Mouse (Mus musculus) adrenal gland, adult 2 months (tissue): ENCODE measurements around the gene Enox1. TPM values are rescaled to one million over a fixed set of nuclear protein-coding genes. Genes with fewer than 3 reads are reported as not detected.

Experiments used
- DNase-seq: peaks from one replicate; pipeline ENCODE4 v3.0.0; 2021
- polyA plus RNA-seq: library from polyadenylated mRNA; depleted of rRNA; stranded (reverse); fragments of >200 nt; gene quantifications from 2 replicates; pipeline ENCODE4 v1.2.3, GENCODE M21; 2012
- total RNA-seq, 2 experiments: library from RNA; stranded (reverse); gene quantifications; 2 replicates each; pipeline ENCODE4 v1.2.3; 2021

The Enox1 gene
- total and polyA plus RNA-seq, 3 experiments, result 1.7 to 3.5 (median 2.1) TPM

DNA sequence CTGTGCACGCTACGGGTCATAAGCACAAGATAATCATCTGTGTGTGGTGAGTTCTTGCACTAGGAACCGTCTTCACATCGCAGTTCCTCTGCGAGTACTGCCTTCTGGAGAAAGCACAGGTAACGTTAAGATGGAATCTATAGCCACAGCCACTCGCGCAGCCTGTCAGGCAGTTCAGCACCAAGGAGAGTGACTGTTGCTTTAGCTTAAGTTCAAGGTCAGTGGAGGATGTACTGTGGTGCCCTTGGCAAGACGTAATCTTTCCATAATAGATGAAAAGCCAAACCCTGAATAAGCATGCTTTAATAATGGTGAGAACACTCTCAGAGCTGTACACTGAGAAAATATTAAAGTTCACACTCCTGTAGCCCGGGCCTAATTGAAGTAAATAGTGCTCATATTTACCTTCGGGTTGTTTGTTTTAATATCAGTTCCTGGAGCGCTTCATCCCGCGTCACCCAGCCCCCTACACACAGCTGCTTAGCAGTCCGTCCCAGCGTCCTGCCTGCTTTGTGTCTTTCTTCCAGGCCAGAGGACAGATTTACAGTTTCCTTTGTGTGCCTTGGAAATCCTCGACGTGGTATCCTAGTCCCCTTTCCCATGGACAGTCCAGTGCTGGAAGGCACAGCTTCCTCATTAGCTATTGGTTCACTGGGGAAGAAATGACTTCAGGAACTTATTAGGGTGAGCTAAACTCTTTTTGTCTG is 38.9 kb downstream of the Enox1 start:
- DNase-seq, result peak; percentile 25

DNA sequence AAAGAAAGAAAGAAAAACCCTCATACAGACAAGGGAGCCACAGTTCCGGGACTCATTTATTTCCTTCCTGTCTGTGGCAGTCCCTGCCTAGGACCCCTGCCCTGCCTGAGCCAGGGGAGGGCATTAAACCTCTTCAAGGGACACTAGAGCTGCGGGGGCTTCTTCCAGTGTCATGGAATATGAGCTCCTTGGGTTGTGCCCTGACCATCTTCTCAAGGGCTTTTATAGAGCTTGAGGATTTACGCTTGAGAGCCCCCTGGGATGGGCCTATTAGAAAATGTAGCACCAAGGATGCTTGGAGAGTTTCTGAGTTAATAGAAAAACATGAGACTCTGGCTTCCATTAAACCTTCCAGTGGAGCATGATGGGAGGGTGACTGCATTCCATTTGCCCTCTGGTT is 39.7 kb downstream of the Enox1 start:
- DNase-seq, result no peak

DNA sequence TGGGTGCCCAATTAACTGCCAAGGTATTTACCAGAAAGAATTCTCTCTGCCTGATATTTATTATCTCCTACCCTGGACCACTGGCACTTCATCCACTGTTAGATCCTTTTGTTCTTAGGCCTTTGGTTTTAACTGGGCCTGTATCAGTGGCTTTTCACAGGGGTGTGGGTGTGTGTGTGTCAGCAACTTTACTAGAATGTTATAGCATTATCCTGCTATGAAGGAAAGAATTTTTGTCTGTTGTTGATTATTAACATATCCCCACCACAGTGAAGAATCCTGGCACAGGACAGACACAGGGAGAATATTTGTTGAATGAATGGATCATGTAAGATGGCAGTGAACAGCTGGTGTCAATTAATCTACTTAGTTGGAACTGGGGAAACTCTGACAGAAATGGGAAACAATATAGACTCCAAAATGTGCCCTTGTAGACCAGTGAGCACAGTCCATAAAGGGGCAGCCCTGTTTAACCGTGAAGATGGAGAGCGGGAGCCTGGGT is 40.9 kb downstream of the Enox1 start:
- no peak for DNase-seq

DNA sequence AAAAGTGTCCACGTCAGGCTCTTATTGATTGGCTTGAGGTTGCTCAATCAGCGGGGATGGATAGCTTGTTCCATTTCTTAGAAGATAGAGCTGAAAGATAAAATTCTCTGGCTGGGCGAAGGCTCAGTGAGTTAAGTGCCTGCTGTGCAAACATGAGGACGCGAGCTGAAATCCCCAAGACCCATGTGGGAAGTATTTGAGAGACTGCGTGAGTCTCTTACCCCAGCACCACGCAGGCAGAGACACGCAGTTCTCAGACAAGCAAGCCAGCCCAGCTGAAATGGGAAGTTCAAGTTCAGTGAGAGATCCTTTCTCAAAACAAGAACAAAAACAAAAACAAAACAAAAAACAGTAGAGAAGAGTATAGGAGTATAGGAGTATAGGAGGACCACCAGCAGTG is 54.3 kb downstream of the Enox1 start:
- DNase-seq, result no peak

DNA sequence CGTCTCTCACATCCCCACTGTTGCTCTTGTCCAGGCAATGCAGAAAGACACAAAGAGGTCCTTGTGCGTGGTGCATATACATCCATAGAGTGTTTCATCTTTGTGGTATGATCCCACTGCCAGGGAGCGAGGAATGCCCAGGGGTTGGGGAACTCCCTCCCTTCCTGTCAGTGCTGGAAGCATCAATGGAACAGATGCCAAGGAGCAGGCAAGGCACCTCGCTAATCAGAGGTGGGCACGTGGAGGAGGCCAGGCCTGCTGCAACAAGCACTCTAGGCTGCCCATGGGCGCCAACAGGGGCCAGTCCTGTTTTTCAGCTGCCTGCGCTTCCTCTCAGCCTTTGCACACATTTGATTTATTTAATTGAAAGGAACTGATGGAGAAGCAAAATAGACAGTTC is 56.6 kb downstream of the Enox1 start:
- DNase-seq, result no peak

DNA sequence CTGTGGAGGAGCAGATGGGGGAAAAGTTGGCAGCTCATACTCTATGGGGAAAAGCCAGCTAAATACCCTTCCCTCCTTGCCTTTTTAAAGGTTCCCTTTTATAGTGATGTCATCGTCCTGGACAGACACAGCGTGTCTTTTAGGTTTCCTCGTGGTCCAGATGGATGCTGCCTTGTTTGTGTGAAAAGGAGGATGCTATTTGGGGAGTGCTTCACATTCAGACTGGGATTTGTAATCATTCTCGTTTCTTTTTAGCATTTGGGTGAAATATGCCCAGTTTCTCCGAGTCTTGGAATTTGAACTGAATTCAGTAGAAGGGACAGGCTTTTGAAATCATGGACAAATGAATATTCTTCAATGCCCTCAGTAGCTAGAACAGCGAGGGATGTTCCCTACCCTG is 58.3 kb downstream of the Enox1 start:
- DNase-seq, result no peak

DNA sequence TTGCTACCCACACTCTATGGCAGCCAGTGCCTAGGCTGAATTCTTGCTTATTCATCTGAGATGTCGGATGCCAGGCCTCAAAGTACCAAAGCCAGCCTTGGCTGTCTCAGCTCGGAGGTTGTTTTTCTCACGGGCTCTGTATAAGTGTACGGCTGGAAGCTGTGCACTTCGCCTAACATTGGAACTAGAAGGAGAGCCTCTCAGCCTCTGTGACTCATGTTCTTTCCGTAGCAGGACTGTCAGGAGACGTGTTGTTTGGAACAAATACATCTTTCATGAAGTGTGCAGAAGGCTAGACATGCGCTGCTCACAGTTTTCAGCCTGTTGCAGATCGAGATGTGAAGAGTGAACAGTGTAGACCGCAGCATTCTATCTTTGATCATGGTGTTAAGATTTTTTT is 68.8 kb downstream of the Enox1 start:
- no peak for DNase-seq

DNA sequence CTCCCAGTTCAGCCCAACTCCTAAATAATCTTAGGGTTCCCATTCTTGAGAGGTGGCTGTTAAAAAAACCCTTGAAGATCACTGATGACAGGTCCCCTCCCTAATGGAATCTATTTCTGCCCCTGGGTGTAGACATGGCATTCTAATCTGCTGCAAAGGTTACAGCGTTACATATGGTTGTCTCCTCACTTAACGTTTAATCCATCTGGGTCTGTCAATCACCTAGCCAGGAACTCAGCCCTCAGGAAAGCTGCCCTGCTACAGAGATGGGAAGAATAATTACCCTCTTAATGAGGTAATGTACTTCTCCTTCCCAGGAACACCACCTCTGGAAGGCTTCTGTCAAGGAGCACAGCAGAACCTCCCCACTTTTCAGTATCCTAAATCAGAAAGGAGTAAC is 82.2 kb downstream of the Enox1 start:
- no peak for DNase-seq

DNA sequence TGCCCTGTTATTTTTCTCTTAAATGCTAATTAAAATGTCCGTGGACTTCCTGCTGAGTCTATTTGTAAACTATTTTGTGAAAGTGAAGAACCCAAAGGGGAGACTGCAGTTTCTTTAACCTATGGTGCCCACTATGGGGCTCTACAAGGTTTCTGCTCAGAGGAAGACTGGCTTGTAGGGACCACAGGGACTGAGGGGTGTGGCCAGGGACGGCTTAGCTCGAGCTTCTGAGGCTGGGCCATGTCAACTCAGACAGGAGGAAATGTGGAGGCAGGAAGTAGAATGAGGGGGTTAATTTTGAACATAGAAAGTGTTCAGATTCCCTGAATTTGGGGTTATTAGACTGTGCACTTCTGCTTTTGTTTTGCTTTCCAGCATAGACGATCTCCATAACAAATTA is 82.8 kb downstream of the Enox1 start:
- DNase-seq, result no peak

DNA sequence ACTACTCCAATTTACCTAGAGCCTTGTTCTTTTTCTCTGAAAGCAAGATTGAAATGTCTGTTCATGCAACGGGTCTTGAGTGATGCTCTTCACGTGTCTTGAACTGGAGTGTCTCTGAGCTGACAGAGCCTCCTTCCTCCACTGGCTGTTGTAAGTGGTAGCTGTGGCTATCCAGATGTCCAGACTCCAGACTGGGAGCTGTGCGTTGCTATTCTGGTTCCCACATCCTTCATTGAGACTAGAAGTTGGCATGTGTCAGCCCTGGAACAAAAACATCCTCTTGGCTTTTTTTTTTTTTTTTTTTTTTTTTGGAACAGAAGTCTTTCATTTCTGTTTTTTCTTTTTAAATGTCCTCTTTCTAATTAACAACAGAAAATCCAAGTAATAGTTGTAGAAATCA is 90.4 kb downstream of the Enox1 start:
- DNase-seq, result no peak

DNA sequence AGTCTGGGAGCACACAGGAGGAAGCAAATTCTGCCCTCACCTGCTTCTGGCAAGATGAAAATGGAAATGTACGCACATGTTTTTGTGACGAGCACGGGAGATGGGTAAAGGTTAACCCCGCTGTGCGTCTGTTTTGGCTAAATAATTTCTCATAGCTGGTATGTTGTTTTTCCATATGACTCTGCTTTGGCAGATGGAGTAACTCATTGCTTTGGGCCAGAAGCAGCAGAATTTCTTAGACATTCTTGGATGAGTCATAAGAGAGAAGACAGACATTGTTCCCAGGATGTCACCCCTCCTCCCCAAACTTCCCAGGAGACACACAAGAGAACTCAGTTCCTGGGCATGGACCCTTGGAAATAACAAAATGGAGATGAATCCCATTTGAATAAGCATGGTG is 91.9 kb downstream of the Enox1 start:
- DNase-seq, result no peak

DNA sequence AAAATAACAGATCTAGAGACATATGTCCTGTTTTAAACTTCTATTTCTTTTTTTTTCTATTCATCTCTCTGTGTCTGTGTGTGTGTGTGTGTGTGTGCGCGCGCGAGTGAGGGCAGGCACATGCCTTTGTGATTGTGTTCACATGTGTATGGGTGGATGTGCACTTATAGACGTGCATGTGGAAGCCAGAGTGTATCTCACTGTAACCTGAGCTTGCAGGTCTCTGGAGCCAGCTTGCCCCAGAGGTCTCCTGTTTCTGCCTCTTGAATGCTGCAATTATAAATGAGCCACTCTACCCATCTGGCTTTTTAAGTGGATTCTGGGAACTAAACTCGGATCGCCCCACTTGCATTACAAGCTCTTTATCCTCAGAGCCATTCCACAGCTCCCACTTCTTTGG is 92.4 kb downstream of the Enox1 start:
- no peak for DNase-seq

DNA sequence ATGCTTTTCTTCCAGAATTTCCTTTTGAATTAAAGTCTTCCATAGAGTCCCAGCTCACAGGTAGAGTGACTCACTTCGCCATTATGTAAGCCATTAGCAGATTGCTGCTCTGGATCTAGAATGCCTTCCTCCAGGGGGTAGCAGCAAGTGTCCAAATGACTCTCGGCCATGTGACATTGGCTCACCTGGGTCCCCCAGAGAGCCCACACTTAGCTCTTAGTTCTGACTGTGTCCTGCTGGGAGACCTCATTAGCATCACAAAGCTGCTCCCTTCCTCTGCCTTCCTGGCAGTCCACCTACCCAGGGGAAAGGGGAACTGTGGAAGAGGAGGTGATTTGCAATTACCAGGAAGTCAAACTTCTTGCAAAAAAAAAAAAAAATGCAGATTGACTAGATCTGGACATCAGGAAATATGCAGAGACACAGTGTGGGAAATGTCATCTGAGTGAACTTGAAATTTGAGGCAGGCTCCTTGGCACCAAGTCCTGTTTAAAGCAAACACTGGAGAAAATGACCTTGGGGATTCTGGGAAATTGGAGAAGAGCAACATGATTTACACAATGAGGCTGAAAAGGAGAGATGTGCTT is 94.2 kb downstream of the Enox1 start:
- DNase-seq, result no peak

DNA sequence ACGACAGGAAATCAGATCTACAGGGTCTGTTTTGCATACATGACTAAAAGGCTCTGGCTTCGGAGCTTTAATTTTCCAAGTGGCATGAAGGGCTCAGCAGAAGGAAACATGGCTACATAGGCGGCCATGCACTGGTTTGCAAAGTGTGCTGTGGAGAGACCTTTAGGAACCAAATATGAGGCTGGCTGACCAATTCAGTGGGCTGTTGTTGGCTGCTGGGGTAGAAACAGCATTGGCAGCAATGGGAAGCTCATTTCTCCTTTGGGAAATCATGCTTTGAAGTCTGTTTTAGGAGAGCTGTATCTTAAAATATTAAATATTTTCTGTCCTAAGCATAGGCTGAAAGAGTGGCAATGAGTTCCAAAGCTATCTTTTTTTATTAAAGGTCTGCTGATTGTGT is 98.6 kb downstream of the Enox1 start:
- no peak for DNase-seq

DNA sequence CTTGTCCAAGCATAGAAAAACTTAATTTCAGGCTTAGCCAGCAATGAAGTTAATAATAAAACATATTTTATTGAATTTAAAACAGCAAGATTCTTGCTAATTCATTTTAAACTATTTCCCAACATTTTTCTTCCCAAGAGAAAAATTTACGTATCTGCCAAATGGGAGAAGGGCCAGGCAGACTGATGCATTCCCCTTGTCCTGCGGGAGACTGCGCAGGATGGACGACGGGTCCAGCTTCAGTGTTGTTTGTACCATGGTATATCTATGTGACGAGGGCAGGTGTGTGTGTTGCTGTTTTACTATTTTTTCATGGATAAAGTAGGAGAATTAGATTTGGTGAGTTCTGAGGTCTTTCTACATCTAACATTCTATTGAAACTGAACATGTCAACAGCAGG is 99.1 kb downstream of the Enox1 start:
- DNase-seq, result no peak

DNA sequence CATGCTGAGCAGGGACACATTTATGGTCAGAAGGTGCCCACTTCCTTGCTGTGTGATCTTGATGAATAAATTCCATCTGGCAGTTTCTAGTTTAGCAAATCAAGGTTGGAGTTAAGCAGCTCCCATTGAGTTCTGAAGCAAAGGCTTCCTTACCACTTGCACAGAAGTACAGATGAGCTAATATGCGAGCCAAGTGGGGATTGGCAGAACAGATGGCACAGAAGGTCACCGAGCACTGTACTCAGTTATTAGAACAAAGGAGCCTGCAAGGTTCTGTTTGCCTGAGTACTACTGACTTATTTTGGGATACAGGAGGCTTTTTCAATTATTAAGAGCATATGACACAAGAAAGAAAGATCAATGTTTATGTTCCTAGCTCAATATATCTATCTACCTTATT is 100.4 kb downstream of the Enox1 start:
- no peak for DNase-seq

DNA sequence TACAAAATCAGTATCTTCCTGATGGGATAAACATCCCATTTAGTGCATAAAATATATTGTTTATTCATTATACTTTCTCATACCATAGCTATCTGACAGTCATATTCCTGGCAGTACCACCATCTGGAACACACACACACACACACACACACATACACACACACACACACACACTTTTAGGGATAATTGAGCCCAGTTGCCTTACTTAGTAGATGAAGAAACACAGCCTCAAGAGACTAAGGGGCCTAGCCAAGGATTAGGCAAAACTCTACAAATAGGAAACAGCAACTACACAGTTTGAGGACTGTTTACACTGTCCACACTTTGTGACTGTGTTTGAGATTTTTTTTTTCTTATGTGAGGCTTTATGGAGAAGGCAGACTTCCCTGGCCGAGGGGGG is 100.9 kb downstream of the Enox1 start:
- DNase-seq, result peak; percentile 4

DNA sequence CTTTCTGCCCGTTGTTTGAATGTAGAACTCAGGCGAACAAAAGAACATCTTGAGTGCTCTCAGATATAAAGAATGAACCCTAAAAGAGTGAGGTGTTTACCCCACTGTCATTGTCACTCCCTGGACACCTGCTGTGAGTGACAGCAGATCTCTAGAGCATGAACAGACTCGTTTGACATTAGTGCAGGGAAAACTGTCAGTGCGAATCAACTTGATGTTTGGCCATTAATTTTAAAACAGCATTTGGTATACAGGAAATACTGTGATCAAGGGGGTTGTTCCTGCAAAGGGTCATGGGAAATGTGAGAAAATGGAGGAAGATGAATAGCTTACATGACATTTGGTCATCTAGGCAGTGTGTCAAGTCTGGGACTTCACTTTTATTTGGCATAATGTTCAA is 101.6 kb downstream of the Enox1 start:
- no peak for DNase-seq

DNA sequence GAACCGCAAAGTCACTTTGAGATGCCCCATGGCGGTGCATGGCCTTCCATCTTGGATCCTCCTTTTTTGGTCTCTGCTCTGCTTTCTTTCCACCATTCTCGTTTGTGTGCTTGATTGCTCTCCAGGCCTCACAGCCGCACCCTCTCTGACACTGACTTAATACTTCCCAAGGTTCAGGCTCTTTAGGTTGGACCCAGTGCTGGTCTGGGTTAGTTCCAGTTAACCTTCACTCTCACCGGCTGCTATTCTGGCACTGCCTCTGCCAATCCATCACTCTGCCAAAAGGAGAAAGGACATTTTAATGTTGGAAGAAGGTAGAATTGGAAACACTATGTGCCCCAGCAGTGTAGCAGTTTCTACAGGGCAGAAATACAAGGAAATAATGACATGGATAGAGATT is 103.1 kb downstream of the Enox1 start:
- no peak for DNase-seq

DNA sequence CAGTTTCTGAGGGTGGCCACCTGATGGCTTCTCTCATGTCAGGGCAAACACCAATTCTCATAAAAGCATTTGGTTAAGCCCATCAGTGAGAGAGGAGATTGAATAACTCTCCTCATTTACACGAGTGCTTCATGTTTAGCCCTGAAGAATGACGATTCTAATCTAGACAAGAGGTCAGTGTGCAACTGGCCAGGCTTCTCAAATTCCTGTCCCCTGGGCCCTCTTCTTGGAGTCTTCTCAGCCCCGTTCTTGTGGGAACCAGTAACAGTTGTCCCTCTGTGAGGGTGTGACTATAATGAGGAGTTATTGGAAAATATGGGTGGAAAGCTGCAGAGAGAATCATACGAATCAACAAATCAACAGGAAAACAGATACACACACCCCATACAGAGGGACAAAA is 103.5 kb downstream of the Enox1 start:
- DNase-seq, result peak; percentile 10

DNA sequence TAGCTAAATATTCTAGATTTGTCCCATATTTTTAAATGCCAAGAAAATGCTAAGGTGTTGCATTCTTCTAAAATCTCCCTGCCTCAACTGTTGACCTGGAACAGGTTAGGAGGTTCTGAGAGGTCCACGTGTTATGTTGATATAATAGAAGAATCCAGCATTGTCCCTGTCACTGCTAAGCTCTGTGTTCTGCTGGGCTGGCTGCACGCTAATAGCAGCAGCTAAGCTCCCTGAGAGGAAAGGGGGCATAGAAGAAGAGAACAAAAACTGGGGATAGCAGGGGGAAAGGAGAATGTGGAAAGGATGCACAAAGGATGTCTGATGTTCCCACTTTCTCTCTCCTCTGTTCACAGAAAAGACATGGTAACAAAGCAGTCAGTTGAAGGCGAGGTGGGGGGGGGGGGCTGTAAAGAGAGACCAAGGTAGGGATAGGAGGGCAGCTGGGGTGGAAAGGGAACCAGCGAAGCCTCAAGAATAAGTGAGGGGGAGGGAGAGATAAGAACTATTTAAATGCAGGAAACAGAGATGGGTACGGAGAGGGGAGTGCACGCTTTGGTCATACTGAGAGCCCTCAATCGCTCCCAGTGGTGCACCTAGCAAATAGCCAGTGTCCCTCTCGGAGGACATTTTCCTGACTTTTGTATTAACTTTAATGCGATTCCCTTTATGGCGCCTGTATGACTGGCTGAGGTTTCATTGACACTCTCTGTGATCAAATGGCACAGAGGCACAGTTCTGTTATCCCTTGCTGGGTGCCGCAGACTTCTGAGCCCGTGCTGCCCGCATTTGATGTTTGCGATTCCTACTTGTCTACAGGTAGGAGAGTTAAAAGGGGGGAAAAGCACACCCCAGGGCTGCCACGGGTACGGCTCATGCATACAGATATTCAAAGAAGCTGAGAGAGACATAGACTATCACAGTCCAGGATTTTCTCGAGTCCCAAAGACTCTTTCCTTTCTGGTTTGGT is 110.5 kb downstream of the Enox1 start:
- no peak for DNase-seq

DNA sequence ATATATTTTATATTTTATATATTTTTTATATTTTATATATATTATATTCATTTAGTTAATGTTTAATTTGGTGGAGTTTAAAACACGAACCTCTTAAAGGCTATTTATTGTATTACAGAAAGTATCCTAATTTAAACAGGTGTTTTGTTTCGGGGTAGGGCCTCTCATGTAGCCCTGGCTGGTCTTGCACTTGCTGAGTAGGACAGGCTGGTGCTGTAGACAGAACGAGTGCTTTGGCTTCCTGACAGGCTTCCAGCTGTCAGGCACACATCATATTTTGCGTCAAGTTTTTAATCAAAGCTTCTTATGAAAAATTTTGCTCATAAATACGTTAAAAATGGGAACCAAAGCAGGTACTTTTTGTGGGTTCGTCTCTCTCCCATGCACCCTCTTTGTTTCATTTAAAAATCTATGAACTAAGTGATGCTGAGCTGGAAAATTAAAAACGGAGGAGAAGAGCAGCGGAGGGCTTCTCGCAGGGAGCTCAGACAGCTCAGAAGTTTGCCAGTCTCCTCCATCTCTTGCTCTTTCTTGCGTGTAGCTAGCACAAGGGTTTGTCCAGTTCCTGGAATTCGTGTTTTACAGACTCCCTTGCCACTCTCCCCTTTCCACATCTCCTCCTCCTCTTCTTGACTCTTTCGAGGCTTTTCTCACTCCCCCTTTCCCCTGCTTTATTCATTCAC is 115.8 kb downstream of the Enox1 start:
- DNase-seq, result no peak
